Mouse (Mus musculus) kidney, postnatal 36 days (tissue): ENCODE results near the gene Mmp11.
"Not testable (repeated sequence)": the region's sequence is repeated elsewhere in the genome, so short reads cannot be mapped to it uniquely, and the experiment has no call there.

Experiments used
- DNase-seq, 2 experiments: peaks; one replicate each; pipeline ENCODE4 v3.0.0; 2021 to 2022; ENCODE audit warnings: mixed read lengths in 2 of 2

Mmp11 gene

DNA sequence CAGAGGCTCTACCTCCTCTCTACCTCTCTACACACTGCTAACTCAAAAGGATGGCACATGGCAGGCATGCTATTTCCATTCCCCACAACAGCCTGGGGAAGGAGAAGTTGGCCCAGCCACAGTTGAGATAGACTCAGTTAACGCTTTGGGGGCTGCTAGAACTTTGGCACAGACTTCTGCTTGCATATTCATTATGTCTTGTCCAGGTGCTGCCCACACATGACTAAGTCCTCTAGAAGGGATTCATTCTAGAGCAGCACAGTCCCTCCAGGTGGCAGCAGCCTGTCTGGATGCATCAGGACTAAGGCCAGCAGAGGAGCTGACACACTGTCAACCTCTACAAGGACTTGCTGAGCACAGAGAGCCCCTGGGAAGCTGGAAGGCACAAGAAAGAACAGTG, 40.1 kb downstream of the Mmp11 start:
- DNase-seq: no peak

DNA sequence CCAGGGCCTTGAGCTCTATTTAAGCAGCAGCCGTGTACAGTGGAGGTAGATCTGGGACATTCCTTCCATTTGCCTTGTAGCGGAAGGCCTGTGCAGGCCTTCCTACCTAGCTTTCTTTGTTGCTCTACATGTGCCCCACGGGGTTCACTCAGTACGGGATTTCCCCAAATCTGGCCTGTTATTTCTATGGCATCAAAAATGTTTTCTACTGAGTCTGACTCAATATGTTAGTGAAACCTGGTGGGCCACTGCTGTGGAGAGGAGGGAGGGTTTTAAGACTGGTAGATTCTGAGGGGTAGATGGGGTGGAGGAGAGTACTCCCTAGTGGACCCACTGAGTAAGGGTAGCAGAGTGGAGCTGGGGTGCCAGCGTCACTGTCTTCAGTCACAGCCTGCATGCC, 40.6 kb downstream of the Mmp11 start:
- no peak for DNase-seq

DNA sequence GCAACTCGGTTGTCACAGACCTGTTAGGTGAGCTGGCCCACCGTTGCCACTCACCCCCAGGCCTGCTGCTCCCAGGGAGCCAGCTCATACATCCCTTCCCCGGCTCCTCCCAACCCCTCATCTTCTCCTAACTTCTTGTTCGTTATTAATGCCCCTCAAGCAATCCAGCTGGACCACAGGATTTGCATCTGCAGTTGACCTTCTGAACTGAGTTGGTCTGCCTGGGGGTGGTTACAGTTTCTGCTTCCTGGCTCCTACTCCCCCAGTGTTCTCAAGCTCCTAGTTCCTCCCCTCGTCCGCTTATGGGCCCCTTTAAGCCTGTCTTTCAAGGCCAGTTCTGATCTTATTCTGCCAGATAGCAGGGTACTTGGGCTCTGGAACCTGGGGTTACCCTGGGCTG, 41.7 kb downstream of the Mmp11 start:
- DNase-seq: no peak

DNA sequence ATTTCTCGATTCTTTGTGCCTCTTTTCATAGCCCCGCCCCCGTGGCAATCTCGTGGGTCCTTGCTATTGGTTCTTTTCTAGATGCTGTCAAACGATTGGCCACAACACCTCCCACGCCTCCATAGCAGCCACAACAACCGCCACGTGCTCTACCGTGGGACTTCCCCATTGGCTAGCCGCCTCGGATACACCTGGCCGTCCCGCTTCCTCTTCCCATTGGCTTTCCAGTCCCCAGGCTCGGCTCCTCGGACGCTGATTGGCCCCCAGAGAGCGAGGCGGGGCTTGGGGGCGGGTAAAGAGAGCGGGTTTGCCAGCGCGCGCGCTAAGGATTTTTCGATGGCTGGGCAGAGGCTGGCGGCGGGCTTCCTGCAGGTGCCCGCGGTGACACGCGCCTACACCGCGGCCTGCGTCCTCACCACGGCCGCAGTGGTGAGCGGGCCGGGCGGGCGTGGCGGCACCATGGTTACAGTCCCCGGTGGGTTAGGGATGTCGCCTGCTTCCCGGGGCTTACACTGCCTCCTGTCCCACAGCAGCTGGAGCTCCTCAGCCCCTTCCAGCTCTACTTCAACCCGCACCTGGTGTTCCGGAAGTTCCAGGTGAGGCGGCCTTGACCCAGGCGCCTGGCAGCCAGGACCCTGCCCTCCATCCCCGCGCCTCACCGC, 43.1 kb downstream of the Mmp11 start, which contains the start of gene Derl3:
TSS of gene Derl3 (plus strand) at position 325 of the 662 bp plus-strand sequence.
- DNase-seq: peak; percentile 96 to 98

DNA sequence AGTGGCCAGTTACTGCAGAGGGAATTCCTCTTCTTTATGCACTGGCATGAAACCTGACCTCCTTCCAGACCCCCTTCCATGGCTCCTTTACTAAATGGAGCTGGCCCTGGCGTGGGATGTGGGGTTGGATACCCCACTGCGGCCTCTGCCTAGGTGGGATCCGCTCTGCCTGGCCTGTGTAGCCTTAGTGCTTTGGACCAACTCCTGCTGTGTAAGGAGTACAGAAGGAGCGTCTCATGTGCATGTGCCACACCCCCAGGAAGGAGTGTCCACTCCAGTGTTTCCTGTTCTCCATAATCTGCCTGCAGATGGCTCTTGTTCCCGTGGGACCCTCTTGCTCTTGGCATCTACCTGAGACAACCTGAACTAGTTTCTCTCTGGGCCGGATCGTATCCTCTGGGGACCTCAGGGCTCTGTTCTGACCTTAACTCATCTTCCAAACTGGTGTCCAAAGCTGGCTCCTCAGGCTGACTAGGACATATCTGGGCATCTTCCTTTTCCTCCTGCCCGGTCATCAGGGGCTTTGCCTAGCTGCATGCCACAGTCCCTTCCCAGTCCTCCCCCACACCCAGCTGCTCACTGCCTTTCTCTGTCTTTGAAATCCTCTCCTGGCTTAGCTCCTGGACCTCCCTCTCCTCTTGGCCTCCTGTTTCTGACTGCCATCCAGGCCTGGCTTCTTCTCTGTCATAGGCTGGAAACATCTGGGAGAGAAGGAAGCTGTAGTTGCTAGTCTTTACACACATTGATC, 46.7 kb downstream of the Mmp11 start:
- DNase-seq: no peak

DNA sequence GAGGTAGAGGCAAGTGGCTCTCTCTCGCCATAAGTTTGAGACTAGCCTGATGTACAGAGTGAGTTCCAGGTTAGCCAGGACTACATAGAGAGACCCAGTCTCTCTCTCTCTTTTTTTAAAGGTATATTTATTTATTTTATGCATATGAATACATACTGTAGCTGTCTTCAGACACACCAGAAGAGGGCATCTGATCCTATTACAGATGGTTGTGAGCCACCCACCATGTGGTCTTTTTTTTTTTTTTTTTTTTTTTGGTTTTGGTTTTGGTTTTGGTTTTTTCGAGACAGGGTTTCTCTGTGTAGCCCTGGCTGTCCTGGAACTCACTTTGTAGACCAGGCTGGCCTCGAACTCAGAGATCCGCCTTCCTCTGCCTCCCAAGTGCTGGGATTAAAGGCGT, 48.8 kb downstream of the Mmp11 start:
- not testable (repeated sequence) for DNase-seq

DNA sequence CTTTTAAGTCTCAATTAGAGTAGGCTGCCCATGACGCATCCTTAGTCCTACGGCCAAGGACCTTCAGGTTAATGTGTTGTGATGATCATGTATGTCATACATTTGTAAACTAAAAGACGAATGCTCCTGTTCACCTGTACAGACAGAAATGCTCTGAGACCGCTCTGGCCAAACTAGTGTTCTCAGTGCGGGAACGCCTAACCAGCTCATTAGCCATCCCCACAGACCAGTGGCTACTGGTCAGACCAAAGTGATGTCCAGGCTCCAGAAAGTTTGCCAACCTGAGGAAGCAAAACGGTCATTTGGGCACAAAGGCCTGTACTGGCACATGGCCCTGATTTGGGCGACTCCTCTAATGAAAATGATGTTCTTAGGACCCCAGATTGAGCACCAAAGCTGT, 51.6 kb downstream of the Mmp11 start:
- DNase-seq: no peak

DNA sequence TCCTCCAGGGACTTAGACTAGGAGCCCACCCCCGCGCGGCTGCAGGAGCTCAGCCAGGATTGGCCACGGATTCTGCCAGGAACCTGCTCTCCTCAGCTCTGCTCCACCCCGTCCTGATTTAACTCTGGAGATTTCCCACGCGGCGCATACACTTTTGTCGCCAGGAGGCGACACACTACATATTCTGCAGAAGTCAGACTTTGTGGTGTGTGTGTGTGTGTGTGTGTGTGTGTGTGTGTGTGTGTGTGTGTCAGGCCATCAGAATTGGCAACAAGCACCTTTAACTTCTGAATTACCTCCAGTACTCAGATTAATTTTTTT, 53.1 kb downstream of the Mmp11 start:
- peak; percentile 91 to 93 for DNase-seq

DNA sequence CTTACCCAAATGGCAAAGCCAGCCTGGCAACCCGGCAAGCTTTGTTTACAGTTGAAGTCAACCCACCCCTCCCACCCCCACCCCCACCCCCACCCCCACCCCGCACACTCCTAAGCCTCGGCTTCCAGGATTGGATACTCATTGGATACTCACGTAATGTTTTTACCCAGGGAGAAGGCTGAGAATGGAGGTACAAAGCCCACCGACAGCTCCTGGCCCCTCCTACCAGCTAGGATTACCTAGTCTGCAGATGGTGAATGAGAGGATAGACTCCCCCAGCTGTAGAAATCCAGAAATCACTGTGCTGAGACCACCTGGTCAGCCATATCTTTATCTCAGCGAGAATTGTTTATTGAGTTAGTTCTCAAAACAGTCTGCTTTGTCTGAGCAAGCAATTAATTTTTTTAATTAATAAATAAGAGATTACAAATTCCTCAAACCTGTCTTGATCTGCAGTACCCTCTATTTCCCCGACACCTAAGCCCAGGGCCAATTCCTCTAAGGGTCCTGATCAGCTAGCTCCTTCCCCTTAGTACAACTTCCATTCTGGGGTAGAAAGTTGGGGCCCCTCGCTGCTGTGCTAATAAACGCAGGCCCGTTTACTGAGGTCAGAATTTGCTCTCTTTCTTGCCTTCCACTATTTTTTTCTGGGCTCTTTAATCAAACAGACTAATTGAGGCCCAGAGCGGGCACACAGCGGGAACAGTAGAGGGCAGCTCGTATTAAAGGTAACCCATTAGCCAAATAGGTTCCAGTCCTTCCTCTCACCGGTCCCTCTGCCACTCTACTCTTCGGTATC, 53.7 kb downstream of the Mmp11 start:
- DNase-seq: no peak

DNA sequence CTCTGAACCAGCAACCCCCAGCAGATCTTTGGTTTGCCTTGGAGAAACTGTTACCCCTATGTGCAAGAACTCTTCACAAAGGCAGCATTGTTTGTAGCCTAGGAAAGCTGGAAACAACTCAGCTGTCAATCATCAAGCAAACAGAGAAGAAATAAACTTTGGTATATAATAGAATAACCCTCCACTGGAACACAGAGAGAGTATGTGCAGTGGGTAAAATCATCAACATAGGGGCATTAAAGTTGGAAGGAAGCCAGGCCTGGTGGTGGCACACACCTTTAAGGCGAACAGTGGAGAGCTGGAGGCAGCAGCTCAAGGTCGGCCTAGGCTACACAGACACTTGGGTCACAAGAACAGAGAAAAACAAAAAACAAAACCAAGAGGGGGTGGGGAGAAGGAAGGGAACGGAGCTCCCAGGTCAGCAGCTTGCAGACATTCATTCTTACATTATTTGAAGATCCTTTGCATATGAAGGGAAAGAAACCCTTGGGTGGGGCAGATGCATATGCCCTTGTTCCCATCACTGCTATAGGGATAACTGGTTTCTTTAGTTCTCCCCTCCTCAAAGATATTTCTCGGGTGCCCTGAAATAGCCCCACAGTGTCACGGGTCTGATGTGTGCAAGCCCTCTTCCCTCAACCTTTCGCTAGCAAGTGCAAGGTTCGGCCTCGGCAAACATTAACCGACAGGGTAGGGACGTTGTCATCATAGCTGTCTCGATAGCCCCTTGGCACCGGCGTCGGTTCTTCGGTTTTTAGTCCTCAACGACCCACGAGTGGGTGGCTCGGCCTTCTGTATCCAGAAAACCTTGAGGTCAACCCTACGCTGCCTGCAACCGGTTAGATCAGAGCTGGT, 54.5 kb downstream of the Mmp11 start:
- DNase-seq: peak; percentile 91 to 92

DNA sequence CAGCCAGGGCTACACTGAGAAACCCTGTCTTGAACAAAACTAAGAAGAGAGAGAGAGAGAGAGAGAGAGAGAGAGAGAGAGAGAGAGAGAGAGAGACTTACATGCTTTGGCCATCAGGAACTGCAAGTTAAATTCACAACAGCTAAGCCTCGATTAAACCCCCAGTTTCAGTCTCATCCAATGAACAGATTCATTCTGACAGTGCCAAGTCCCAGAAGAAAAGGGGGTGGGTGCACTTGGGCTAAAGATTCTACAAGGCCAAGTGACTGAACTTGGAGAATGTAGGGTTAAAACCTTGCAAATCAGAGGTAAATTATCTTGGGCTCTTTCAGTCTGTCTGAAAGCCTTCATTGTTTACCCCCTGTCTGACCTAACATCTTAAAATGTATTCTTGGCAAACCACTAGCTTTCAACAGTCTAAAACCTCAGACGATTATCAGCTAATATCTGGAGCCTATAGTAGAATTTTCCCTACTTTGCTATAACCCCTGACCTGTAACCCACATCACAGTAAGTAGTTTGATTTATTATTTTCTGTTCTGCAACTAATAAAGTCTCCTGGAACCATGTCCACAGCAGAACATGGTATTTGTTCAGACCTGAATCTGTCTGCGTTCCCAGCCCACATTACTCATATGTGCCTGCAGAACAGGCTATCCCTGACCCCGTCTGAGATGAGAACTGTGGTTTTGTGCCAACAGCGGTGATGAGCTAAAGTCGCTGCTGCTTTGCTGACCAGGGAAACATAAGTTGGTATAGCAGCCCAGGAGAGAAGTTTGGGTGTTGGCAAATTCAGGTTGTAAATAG, 55.3 kb downstream of the Mmp11 start:
- no peak for DNase-seq

DNA sequence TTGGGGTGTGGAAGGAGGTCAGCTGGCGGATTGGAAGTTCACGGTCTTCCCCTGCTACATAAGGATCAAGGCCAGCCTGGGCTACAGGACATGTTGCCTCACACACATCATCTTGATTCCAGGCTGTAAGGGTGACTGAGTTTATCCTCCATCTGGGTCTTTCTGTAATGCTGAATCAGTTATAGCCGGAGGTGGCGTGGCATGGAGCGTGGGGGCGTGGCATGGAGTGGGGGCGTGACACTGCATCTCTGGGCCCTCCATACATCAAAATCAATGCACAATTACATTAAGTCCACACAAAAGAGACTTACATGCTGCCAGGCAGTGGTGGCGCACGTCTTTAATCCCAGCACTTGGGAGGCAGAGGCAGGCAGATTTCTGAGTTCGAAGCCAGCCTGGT, 55.9 kb downstream of the Mmp11 start:
- no peak for DNase-seq

DNA sequence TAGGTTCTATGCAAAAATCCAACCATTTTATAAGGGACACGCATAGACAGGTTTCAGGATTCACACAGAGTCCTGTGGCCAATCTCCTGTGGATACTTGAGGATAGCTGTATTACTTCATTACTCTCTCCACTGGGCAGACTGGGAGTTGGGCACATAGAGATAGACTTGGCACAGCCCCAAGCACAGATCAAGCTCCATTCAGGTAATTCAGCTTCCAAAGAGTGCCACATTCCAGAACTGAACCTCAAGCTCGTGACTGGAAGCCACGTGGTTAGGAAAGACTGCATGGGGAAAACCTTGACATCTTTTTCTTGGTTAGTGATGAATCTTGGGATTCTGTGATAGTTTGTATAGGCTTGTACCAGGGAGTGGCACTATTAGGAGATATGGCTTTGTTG, 57.5 kb downstream of the Mmp11 start:
- DNase-seq: peak; percentile 84 to 87

DNA sequence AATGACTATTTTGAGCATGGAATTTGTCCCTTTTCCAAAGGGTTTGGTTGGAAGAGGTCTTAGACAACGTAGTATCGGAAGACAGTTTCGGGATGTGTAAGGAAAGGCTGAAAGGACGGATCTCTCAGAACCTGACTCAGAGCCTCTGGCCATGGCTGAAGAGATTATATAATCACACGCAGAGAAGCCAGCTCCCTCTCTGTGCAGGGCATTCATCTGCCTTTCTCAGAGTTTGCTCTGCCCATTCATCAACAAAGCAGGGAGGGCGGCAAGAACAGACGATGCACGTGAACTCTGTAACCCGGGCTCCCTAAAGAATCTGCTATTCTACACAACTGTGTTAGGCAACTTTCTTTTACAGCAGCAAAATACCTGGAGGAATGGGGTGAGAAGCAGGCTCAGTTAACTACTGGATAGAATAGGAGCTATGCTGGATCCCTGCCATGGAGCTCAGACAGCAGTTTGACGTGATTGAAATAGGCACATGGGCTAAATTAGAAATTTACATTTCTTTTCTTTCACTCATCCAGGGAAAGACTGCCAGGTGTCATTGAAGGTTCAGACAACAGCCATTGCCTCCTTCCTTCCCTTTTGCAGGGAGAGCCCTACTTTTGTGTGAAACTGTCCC, 62.6 kb downstream of the Mmp11 start:
- peak in 1 of 2 experiments; percentile 18 for DNase-seq
